Mouse (Mus musculus) left cerebral cortex, postnatal 10 days (tissue): ENCODE results near the gene Kdm4b. TPM values are rescaled to one million over a fixed set of nuclear protein-coding genes. Genes with fewer than 3 reads are reported as not detected.

Experiments used
- DNase-seq, 2 experiments: peaks; one replicate each; pipeline ENCODE4 v3.0.0; 2021 to 2022; ENCODE audit warnings: low spot score in 2 of 2, mixed read lengths in 1 of 2; ENCODE audit errors: extremely low spot score in 1 of 2
- intact Hi-C: fragments of 180-260 bp; cut with DNase I; formaldehyde crosslinking; loops from one replicate; pipeline ENCODE4 v1.15.1; 2025
- total RNA-seq, 2 experiments: library from RNA; stranded (reverse); gene quantifications; 2 replicates each; pipeline ENCODE4 v1.2.3; 2021

Gene Kdm4b
- total RNA-seq: 10 to 100 TPM; 82.9 to 83.5 TPM

- intact Hi-C loops: no loop called here
- DNase-seq: peak; percentile 99 to 100
Observed at GRCm38 (mm10) chr17:56325450-56326152, at the start of gene Kdm4b. Gene Kdm4b, plus strand, starts transcription at chr17:56326062.

GRCm38 (mm10) chr17:56276643-56277566 lies 49.0 kb upstream of the Kdm4b start, which contains the start of gene Ticam1:
Gene Ticam1, minus strand, starts transcription at chr17:56276786.
- DNase-seq: peak; percentile 75 to 92
- intact Hi-C loops: loop anchor here (5.0 kb wide), 1 partner anchor 70 kb away; no protein-coding TSS in a partner anchor

GRCm38 (mm10) chr17:56277567-56277893 lies 48.3 kb upstream of the Kdm4b start:
- intact Hi-C loops: loop anchor here (5.0 kb wide), 1 partner anchor 70 kb away; no protein-coding TSS in a partner anchor

GRCm38 (mm10) chr17:56278340-56278739 lies 47.5 kb upstream of the Kdm4b start:
- no peak for DNase-seq
- intact Hi-C loops: loop anchor here (5.0 kb wide), 1 partner anchor 69 kb away; no protein-coding TSS in a partner anchor

More at GRCm38 (mm10) chr17:56277567-56277893, 48.3 kb upstream of the Kdm4b start:
- no peak for DNase-seq

GRCm38 (mm10) chr17:56279481-56280155 lies 46.2 kb upstream of the Kdm4b start:
- intact Hi-C loops: loop anchor here (5.0 kb wide), 1 partner anchor 68 kb away; no protein-coding TSS in a partner anchor

GRCm38 (mm10) chr17:56281193-56281592 lies 44.7 kb upstream of the Kdm4b start:
- DNase-seq: no peak
- intact Hi-C loops: no loop called here

More at GRCm38 (mm10) chr17:56279481-56280155, 46.2 kb upstream of the Kdm4b start:
- no peak for DNase-seq

- intact Hi-C loops: no loop called here
- DNase-seq: no peak
Observed at GRCm38 (mm10) chr17:56282802-56283201, 43.1 kb upstream of the Kdm4b start.

GRCm38 (mm10) chr17:56283316-56283715 lies 42.5 kb upstream of the Kdm4b start:
- DNase-seq: no peak
- intact Hi-C loops: no loop called here

GRCm38 (mm10) chr17:56285995-56286394 lies 39.9 kb upstream of the Kdm4b start:
- intact Hi-C loops: no loop called here
- DNase-seq: no peak

GRCm38 (mm10) chr17:56287830-56288229 lies 38.0 kb upstream of the Kdm4b start:
- peak in 1 of 2 experiments; percentile 79 for DNase-seq
- intact Hi-C loops: no loop called here

GRCm38 (mm10) chr17:56288866-56289265 lies 37.0 kb upstream of the Kdm4b start:
- intact Hi-C loops: no loop called here
- no peak for DNase-seq

GRCm38 (mm10) chr17:56289371-56290331 lies 36.2 kb upstream of the Kdm4b start:
- peak in 1 of 2 experiments; percentile 72 for DNase-seq
- intact Hi-C loops: no loop called here

GRCm38 (mm10) chr17:56290388-56291170 lies 35.3 kb upstream of the Kdm4b start:
- intact Hi-C loops: no loop called here

GRCm38 (mm10) chr17:56291171-56291511 lies 34.7 kb upstream of the Kdm4b start:
- intact Hi-C loops: no loop called here

More at GRCm38 (mm10) chr17:56290388-56291170, 35.3 kb upstream of the Kdm4b start:
- peak in 1 of 2 experiments; percentile 92 for DNase-seq

GRCm38 (mm10) chr17:56291826-56292475 lies 33.9 kb upstream of the Kdm4b start:
- intact Hi-C loops: no loop called here
- no peak for DNase-seq

More at GRCm38 (mm10) chr17:56291171-56291511, 34.7 kb upstream of the Kdm4b start:
- peak; percentile 63 to 91 for DNase-seq

GRCm38 (mm10) chr17:56292531-56293222 lies 33.2 kb upstream of the Kdm4b start, which contains the start of gene Plin3:
Gene Plin3, minus strand, starts transcription at chr17:56292873.
- intact Hi-C loops: no loop called here

More at GRCm38 (mm10) chr17:56292531-56293222, 33.2 kb upstream of the Kdm4b start, which contains the start of gene Plin3:
- DNase-seq: no peak
